Mouse (Mus musculus): Measurements from ENCODE around the gene Tinag. TPM values are rescaled to one million over a fixed set of nuclear protein-coding genes. Genes with fewer than 3 reads are reported as not detected.

Tinag gene
- polyA plus RNA-seq, 1 experiment from 2014 or later = 0.11 TPM

GRCm38 (mm10) chr9:77032430-77033154 is 13.0 kb downstream of the Tinag start:
- ATAC-seq = no peak
- no peaks in the 10 kb centered on the region for H3K9me3 ChIP-seq (ENCODE audit: control insufficient read depth, low read length)
- no peak overlapping the region for H3K27ac ChIP-seq (ENCODE audit: low read length)
- no peaks in the 10 kb centered on the region for H3K27me3 ChIP-seq (replicated peaks; ENCODE audit: control insufficient read depth, insufficient read depth, low read length)
- H3K4me2 ChIP-seq (ENCODE audit: low read length) = no peak overlapping the region
- no peak overlapping the region for H3K9ac ChIP-seq (replicated peaks; ENCODE audit: low read depth, low read length)
- no peak overlapping the region for H3K4me3 ChIP-seq (replicated peaks; ENCODE audit: low read length)
- no peaks in the 10 kb centered on the region for H3K36me3 ChIP-seq (ENCODE audit: control insufficient read depth, insufficient read depth)
- H3K4me1 ChIP-seq (replicated peaks; ENCODE audit: control insufficient read depth, insufficient read depth, low read length) = no peaks in the 10 kb centered on the region
- 82% methylated on average over 9 of the region's 9 CpGs for WGBS

- Histone ChIP-seq H3K9ac (replicated peaks; ENCODE audit: low read depth, low read length) (no peak overlapping the region), H3K36me3 (ENCODE audit: control insufficient read depth, insufficient read depth) (no peaks in the 10 kb centered on the region)
- 89% methylated on average over 2 of the region's 2 CpGs for WGBS
Measured at GRCm38 (mm10) chr9:77025271-77025670, 20.3 kb downstream of the Tinag start.

GRCm38 (mm10) chr9:77018935-77019334 is 26.7 kb downstream of the Tinag start:
- ATAC-seq = no peak
- Histone ChIP-seq H3K27ac (ENCODE audit: low read length) (no peak overlapping the region), H3K4me3 (replicated peaks; ENCODE audit: low read length) (no peak overlapping the region), H3K9me3 (ENCODE audit: control insufficient read depth, low read length) (no peaks in the 10 kb centered on the region), H3K36me3 (ENCODE audit: control insufficient read depth, insufficient read depth) (no peaks in the 10 kb centered on the region), H3K27me3 (replicated peaks; ENCODE audit: control insufficient read depth, insufficient read depth, low read length) (no peaks in the 10 kb centered on the region), H3K4me2 (ENCODE audit: low read length) (no peak overlapping the region), H3K4me1 (replicated peaks; ENCODE audit: control insufficient read depth, insufficient read depth, low read length) (no peaks in the 10 kb centered on the region), H3K9ac (replicated peaks; ENCODE audit: low read depth, low read length) (no peak overlapping the region)
- 76% methylated on average over 4 of the region's 4 CpGs for WGBS

More at GRCm38 (mm10) chr9:77025271-77025670, 20.3 kb downstream of the Tinag start:
- Histone ChIP-seq H3K4me1 (replicated peaks; ENCODE audit: control insufficient read depth, insufficient read depth, low read length) (no peaks in the 10 kb centered on the region), H3K4me3 (replicated peaks; ENCODE audit: low read length) (no peak overlapping the region), H3K27me3 (replicated peaks; ENCODE audit: control insufficient read depth, insufficient read depth, low read length) (no peaks in the 10 kb centered on the region), H3K4me2 (ENCODE audit: low read length) (no peak overlapping the region), H3K9me3 (ENCODE audit: control insufficient read depth, low read length) (no peaks in the 10 kb centered on the region), H3K27ac (ENCODE audit: low read length) (no peak overlapping the region)
- ATAC-seq = no peak

- no peak overlapping the region for H3K9ac ChIP-seq (replicated peaks; ENCODE audit: low read depth, low read length)
- H3K4me3 ChIP-seq (replicated peaks; ENCODE audit: low read length) = no peak overlapping the region
- no peaks in the 10 kb centered on the region for H3K4me1 ChIP-seq (replicated peaks; ENCODE audit: control insufficient read depth, insufficient read depth, low read length)
- no peak for ATAC-seq
- H3K4me2 ChIP-seq (ENCODE audit: low read length) = no peak overlapping the region
- H3K36me3 ChIP-seq (ENCODE audit: control insufficient read depth, insufficient read depth) = no peaks in the 10 kb centered on the region
- WGBS = 82% methylated on average over 1 of the region's 1 CpGs
- no peaks in the 10 kb centered on the region for H3K27me3 ChIP-seq (replicated peaks; ENCODE audit: control insufficient read depth, insufficient read depth, low read length)
- H3K9me3 ChIP-seq (ENCODE audit: control insufficient read depth, low read length) = no peaks in the 10 kb centered on the region
- H3K27ac ChIP-seq (ENCODE audit: low read length) = no peak overlapping the region
Measured at GRCm38 (mm10) chr9:76996021-76996420, 49.6 kb downstream of the Tinag start.

GRCm38 (mm10) chr9:76989946-76990345 is 55.6 kb downstream of the Tinag start:
- no peak for ATAC-seq
- no peaks in the 10 kb centered on the region for H3K36me3 ChIP-seq (ENCODE audit: control insufficient read depth, insufficient read depth)

GRCm38 (mm10) chr9:76934813-76935212 is 110.8 kb downstream of the Tinag start:
- Histone ChIP-seq H3K27ac (ENCODE audit: low read length) (no peak overlapping the region), H3K36me3 (ENCODE audit: control insufficient read depth, insufficient read depth) (no peaks in the 10 kb centered on the region), H3K9ac (replicated peaks; ENCODE audit: low read depth, low read length) (no peak overlapping the region), H3K4me3 (replicated peaks; ENCODE audit: low read length) (no peak overlapping the region), H3K4me2 (ENCODE audit: low read length) (no peak overlapping the region), H3K4me1 (replicated peaks; ENCODE audit: control insufficient read depth, insufficient read depth, low read length) (no peaks in the 10 kb centered on the region), H3K27me3 (replicated peaks; ENCODE audit: control insufficient read depth, insufficient read depth, low read length) (no peaks in the 10 kb centered on the region), H3K9me3 (ENCODE audit: control insufficient read depth, low read length) (no peaks in the 10 kb centered on the region)
- 91% methylated on average over 1 of the region's 1 CpGs for WGBS
- ATAC-seq = no peak

More at GRCm38 (mm10) chr9:76989946-76990345, 55.6 kb downstream of the Tinag start:
- no peaks in the 10 kb centered on the region for H3K27me3 ChIP-seq (replicated peaks; ENCODE audit: control insufficient read depth, insufficient read depth, low read length)
- no peak overlapping the region for H3K4me2 ChIP-seq (ENCODE audit: low read length)
- no peak overlapping the region for H3K27ac ChIP-seq (ENCODE audit: low read length)
- no peaks in the 10 kb centered on the region for H3K9me3 ChIP-seq (ENCODE audit: control insufficient read depth, low read length)
- H3K4me1 ChIP-seq (replicated peaks; ENCODE audit: control insufficient read depth, insufficient read depth, low read length) = no peaks in the 10 kb centered on the region
- no peak overlapping the region for H3K4me3 ChIP-seq (replicated peaks; ENCODE audit: low read length)
- H3K9ac ChIP-seq (replicated peaks; ENCODE audit: low read depth, low read length) = no peak overlapping the region

GRCm38 (mm10) chr9:76915093-76915661 is 130.4 kb downstream of the Tinag start:
- H3K36me3 ChIP-seq (ENCODE audit: control insufficient read depth, insufficient read depth) = no peaks in the 10 kb centered on the region
- no peak overlapping the region for H3K27ac ChIP-seq (ENCODE audit: low read length)
- 80% methylated on average over 5 of the region's 5 CpGs for WGBS
- no peak overlapping the region for H3K9ac ChIP-seq (replicated peaks; ENCODE audit: low read depth, low read length)
- H3K4me3 ChIP-seq (replicated peaks; ENCODE audit: low read length) = no peak overlapping the region
- H3K27me3 ChIP-seq (replicated peaks; ENCODE audit: control insufficient read depth, insufficient read depth, low read length) = no peaks in the 10 kb centered on the region
- ATAC-seq = no peak
- H3K9me3 ChIP-seq (ENCODE audit: control insufficient read depth, low read length) = no peaks in the 10 kb centered on the region
- H3K4me1 ChIP-seq (replicated peaks; ENCODE audit: control insufficient read depth, insufficient read depth, low read length) = no peaks in the 10 kb centered on the region
- no peak overlapping the region for H3K4me2 ChIP-seq (ENCODE audit: low read length)
